Mouse (Mus musculus) testis, adult 2 months (tissue): ENCODE data around the gene Abcg5.

Experiments used
- CTCF ChIP-seq: fragments of 200-500 bp; IDR thresholded peaks from 2 replicates; pipeline ENCODE4 v1.5.1; 2012; ENCODE audit warnings: low read depth, mild to moderate bottlenecking, inconsistent platforms, low read length, moderate library complexity; ENCODE audit not compliant: control insufficient read depth, insufficient read depth, insufficient replicate concordance
- POLR2A ChIP-seq: fragments of 200-500 bp; IDR thresholded peaks from 2 replicates; pipeline ENCODE4 v1.6.1; 2012; ENCODE audit warnings: low read depth, mild to moderate bottlenecking, inconsistent platforms, low read length, moderate library complexity; ENCODE audit not compliant: control insufficient read depth

GRCm38 (mm10) chr17:84729140-84729539 lies 46.3 kb upstream of the Abcg5 start:
- no peak for TF ChIP-seq CTCF
- no peak for TF ChIP-seq POLR2A
